Mouse (Mus musculus): ENCODE measurements around the gene Adamts9.

- TF ChIP-seq CTCF (IDR thresholded peaks at IDR 0.05) (no peak), EP300 (IDR thresholded peaks at IDR 0.05) (no peak; the same call in 1 of the 2 replicates)
Observed at GRCm38 (mm10) chr6:92921843-92922242, 21.4 kb downstream of the Adamts9 start.

Data from lung, postnatal 0 days (tissue).